Mouse (Mus musculus): Measurements from ENCODE around the gene Stra6l.

Gene Stra6l

GRCm38 (mm10) chr4:45917091-45917490 lies 68.6 kb downstream of the Stra6l start:
- DNase-seq (ENCODE audit: low spot score), result no peak

- no peak for DNase-seq (ENCODE audit: low spot score)
These were observed 73.4 kb downstream of the Stra6l start for GRCm38 (mm10) chr4:45921663-45922435.

- DNase-seq (ENCODE audit: low spot score), result no peak
These were observed 75.5 kb downstream of the Stra6l start for GRCm38 (mm10) chr4:45924011-45924410.

- no peak for DNase-seq (ENCODE audit: low spot score)
These were observed 80.1 kb downstream of the Stra6l start for GRCm38 (mm10) chr4:45928561-45928960.

Measured in urinary bladder, postnatal 14 days (tissue).